Mouse (Mus musculus) lung, adult 2 months (tissue): ENCODE data around the gene Mctp1. TPM values are rescaled to one million over a fixed set of nuclear protein-coding genes. Genes with fewer than 3 reads are reported as not detected.

Source experiments
- DNase-seq: peaks from one replicate; pipeline ENCODE4 v3.0.0; 2022
- H3K4me1 ChIP-seq: fragments of 200-500 bp; 2 replicates; pipeline ENCODE4 v1.6.1; 2011; ENCODE audit warnings: low read length; ENCODE audit not compliant: control insufficient read depth, insufficient read depth
- H3K4me3 ChIP-seq: fragments of 200-500 bp; replicated peaks from 2 replicates; pipeline ENCODE3; 2011; ENCODE audit warnings: low read depth, mild to moderate bottlenecking, control low read depth, low read length; ENCODE audit errors: extremely low read depth
- CTCF ChIP-seq: fragments of 200-500 bp; IDR thresholded peaks from 2 replicates; pipeline ENCODE4 v1.5.1; 2011; ENCODE audit warnings: mild to moderate bottlenecking, low read length, control low read depth; ENCODE audit not compliant: insufficient read depth
- POLR2A ChIP-seq: fragments of 200-500 bp; IDR thresholded peaks from 2 replicates; pipeline ENCODE4 v1.6.1; 2011; ENCODE audit warnings: low read depth, mild to moderate bottlenecking, control low read depth, low read length, borderline replicate concordance; ENCODE audit errors: extremely low read depth
- WGBS: fragments of 180-500 bp; shearing (Covaris S2); methylation state at CpG from one replicate; pipeline ENCODE4 v1.1.7; 2018; 5-methylcytosine and 5-hydroxymethylcytosine counted together
- polyA plus RNA-seq: library from polyadenylated mRNA; depleted of rRNA; stranded (reverse); fragments of >200 nt; gene quantifications from 2 replicates; pipeline ENCODE4 v1.2.3, GENCODE M21; 2012

Mctp1 gene
- polyA plus RNA-seq, 1 experiment: 3.0 TPM

- WGBS: 38% methylated on average over 1 of the region's 1 CpGs
Observed at GRCm38 (mm10) chr13:76527751-76528150, 143.4 kb downstream of the Mctp1 start.

DNA sequence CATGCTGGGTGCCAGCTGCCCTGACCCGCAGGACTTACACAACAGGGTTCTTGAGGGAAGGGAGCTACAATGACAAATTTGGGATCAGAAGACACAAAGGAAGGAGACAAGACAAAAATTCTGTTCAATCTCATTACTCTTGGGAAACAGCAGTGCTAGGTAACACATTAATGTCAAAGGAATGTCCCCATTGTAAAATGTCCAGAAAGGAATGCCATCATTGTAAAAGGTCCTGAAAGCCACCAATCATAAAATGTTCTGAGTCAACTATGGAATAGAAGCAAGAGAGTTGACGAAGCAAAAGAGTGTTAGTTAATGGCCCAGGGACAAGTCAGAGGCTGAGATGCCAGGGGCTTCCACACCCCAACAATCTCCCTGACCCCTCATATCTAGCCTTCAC is 145.6 kb downstream of the Mctp1 start:
- Histone ChIP-seq H3K4me3 (no peak overlapping the region), H3K4me1 (no peaks in the 10 kb centered on the region)
- no peak for DNase-seq
- WGBS: 90% methylated on average over 2 of the region's 2 CpGs
- no peak for TF ChIP-seq POLR2A
- TF ChIP-seq CTCF: no peak

More at GRCm38 (mm10) chr13:76527751-76528150, 143.4 kb downstream of the Mctp1 start:
- no peak overlapping the region for H3K4me3 ChIP-seq
- TF ChIP-seq POLR2A (no peak), CTCF (no peak)
- H3K4me1 ChIP-seq: no peaks in the 10 kb centered on the region
- no peak for DNase-seq

DNA sequence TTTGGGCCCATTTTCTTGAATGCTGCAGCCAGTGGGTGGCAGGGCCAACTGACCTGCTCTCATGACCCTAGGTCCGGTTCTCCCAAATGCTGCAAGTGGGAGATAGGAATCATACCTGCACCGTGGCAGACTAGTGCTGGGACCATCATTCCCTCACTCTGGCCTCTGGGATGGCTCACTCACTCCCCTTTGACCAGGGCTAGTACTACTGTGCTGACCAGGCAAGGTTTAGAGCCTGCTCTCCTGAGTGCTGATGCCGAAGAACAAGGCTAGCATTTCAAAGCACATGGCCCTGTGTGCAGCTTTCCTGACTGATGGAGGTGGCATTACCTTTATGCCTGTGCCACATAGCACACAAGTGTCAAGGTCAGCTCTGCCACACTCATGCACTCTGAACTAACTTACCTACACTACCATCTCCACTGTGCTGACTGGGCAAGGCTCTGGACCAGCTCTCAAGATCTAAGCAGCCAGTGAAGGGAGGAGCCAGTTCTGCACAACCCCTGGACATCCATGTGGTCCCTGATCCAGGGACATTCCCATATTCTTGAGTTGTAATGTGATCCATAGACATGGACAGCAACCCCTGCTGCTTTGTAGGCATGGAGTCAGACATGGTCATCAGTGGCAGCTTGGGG is 146.7 kb downstream of the Mctp1 start:
- WGBS: 87% methylated on average over 3 of the region's 3 CpGs
- Histone ChIP-seq H3K4me1 (no peaks in the 10 kb centered on the region), H3K4me3 (no peak overlapping the region)
- no peak for DNase-seq
- TF ChIP-seq POLR2A: no peak

- DNase-seq: no peak
- H3K4me1 ChIP-seq: no peaks in the 10 kb centered on the region
- H3K4me3 ChIP-seq: no peak overlapping the region
- TF ChIP-seq CTCF: no peak
- TF ChIP-seq POLR2A: no peak
- WGBS: 68% methylated on average over 2 of the region's 2 CpGs
Observed at GRCm38 (mm10) chr13:76547854-76548253, 163.5 kb downstream of the Mctp1 start.

DNA sequence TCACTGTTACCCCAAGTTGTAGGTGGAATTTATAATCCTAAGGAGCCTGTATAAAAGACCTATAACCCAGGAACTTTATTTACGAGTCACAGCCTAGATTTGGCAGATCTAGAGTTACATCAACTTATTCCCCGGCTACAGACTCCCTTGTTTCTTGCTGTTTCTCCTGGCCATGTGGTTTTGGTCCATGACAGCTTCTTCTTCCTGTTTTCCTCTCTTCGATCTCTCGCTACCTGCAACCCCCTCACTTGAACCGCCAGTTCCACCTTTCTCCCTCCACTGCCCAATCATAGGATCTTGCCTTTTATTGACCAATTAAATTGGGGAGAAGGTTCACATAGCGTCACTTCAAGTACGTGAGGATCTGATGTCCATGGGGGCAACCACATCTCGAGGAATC is 176.6 kb downstream of the Mctp1 start:
- WGBS: 83% methylated on average over 8 of the region's 8 CpGs
- DNase-seq: no peak
- no peak overlapping the region for H3K4me3 ChIP-seq
- TF ChIP-seq POLR2A: no peak
- H3K4me1 ChIP-seq: no peaks in the 10 kb centered on the region

GRCm38 (mm10) chr13:76561594-76561993 is 177.3 kb downstream of the Mctp1 start:
- DNase-seq: no peak
- TF ChIP-seq CTCF: no peak
- no peak for TF ChIP-seq POLR2A
- 52% methylated on average over 3 of the region's 3 CpGs for WGBS
- Histone ChIP-seq H3K4me3 (no peak overlapping the region), H3K4me1 (no peaks in the 10 kb centered on the region)

DNA sequence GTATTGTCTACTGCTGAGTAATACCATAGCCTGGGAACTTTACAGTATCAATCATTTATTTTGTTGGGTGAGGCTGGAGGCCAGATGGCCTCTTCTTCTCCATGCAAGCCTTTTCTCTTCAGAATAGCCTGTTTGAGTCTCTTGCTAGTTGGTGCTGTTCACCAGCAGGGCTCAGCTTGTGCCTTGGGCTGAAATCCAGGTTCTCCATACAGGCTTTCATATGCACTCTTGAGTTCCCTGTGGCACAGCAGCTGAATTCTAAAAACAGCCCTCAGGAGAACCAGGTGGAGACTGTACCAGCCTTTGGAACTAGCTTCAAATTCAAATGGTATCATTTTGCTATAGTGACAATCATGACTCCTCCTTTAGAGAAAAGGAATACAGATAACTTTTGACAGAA is 179.7 kb downstream of the Mctp1 start:
- no peaks in the 10 kb centered on the region for H3K4me1 ChIP-seq
- TF ChIP-seq CTCF (no peak), POLR2A (no peak)
- H3K4me3 ChIP-seq: no peak overlapping the region
- DNase-seq: no peak

DNA sequence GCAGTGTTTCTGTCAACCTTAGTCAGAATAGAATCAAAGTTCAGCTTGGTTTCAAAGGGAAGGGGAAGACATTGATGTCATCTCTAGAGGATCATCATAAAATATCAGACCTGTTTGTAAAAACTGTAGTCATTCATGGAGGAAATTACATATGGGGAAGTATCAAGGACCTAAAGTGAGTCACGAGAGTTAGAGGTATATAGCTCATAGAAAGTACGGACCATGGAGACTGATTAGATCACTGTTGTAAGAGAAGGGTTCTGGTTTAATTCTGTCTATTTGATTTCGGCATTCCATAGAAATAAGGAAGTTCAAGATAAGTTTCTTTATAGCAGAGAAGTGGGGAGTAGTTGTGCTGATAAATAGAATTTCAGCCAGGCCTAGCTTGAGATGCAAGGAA is 181.7 kb downstream of the Mctp1 start:
- no peak for DNase-seq
- Histone ChIP-seq H3K4me3 (no peak overlapping the region), H3K4me1 (no peaks in the 10 kb centered on the region)
- 81% methylated on average over 3 of the region's 3 CpGs for WGBS
- TF ChIP-seq CTCF (no peak), POLR2A (no peak)

- DNase-seq: no peak
- TF ChIP-seq POLR2A (no peak), CTCF (no peak)
- Histone ChIP-seq H3K4me1 (no peaks in the 10 kb centered on the region), H3K4me3 (no peak overlapping the region)
- WGBS: 81% methylated on average over 4 of the region's 4 CpGs
Observed at GRCm38 (mm10) chr13:76567448-76567847, 183.1 kb downstream of the Mctp1 start.

DNA sequence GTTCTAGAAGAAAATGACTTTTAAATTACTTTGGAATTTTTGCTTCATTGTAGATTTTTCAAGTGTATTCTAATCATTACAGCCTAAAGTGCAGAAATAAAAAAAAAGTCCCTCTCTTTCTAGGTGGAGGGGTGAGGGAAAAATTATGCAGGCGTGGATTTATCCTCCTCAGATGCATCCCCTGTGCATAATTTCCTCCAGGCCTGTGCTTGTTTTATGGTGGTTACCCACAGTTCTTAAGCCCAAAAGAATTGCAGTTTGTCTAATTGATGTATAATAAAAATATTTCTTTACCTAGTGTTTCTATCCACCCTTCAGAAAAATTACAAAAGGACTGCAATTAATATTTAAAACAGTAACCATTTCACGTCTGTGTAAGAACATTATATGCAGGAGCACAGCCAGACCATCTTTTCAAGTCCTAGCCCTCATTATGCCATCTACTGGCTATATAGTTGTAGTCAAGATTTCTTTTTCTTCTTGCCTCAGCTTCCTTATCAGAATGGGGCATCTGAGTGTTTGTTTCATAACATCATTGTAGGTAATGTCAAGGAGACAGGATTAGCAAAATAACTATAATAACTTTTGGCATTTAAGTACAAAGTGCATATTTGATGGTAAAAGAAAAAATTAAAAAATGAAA is 184.4 kb downstream of the Mctp1 start:
- no peak overlapping the region for H3K4me3 ChIP-seq
- WGBS: 64% methylated on average over 2 of the region's 2 CpGs
- DNase-seq: no peak
- TF ChIP-seq POLR2A (no peak), CTCF (no peak)
- H3K4me1 ChIP-seq: no peaks in the 10 kb centered on the region
